In genomic region chr9:98690839-98691516, GRCm38 (mm10) we compare ENCODE assay signal across 8 mouse cellular contexts.
A peak's percentile ranks its signal among the peaks of the same experiment; 100 is the strongest.
DNase-seq lines count a peak whose midpoint lies in the region; ATAC-seq lines count a peak whose summit lies in the region.

No protein-coding gene starts in this region.

- DNase-seq in retina, postnatal 1 day = peak; percentile 24
- DNase-seq in retina, embryonic 14.5 days (ENCODE audit: low spot score) = no peak
- DNase-seq in frontal cortex, adult 2 months (ENCODE audit: extremely low spot score in 1 of 2, low spot score in 1 of 2) = peak; percentile 25 to 65
- DNase-seq in heart, postnatal 25 days (ENCODE audit: low spot score) = peak; percentile 62
- peak; percentile 38 to 49 for DNase-seq in layer of hippocampus, postnatal 10 days (ENCODE audit: low spot score in 2 of 2)
- peak; percentile 79 for DNase-seq in ovary, postnatal 36 days (ENCODE audit: low spot score)
- no peak for DNase-seq in thymus, postnatal 25 days

- intact Hi-C loops in heart, postnatal 25 days (cut with DNase I) = no loop called here

- no peak for ATAC-seq in megakaryocyte progenitor cell, adult 5-6 weeks (replicated peaks; ENCODE audit: poor library complexity)

Comparison
In these comparisons a context has a peak if more than half of its experiments do, and no peak if none do; other contexts are left out.
1. DNase-seq: peak in retina, postnatal 1 day (single experiment), frontal cortex, adult 2 months (2 of 2), heart, postnatal 25 days (single experiment), layer of hippocampus, postnatal 10 days (2 of 2) and ovary, postnatal 36 days (single experiment); none in retina, embryonic 14.5 days (single experiment) and thymus, postnatal 25 days (single experiment).